Mouse (Mus musculus) thymus, postnatal 25 days (tissue): ENCODE results near the gene Eif4enif1.
"Not testable (repeated sequence)": the region's sequence is repeated elsewhere in the genome, so short reads cannot be mapped to it uniquely, and the experiment has no call there.

ENCODE experiments used
- DNase-seq: peaks from one replicate; pipeline ENCODE4 v3.0.0; 2022

The Eif4enif1 gene

GRCm38 (mm10) chr11:3202231-3202701 lies at the start of gene Eif4enif1:
TSS of gene Eif4enif1 (plus strand) at chr11:3202392.
- DNase-seq: peak; percentile 90

DNA sequence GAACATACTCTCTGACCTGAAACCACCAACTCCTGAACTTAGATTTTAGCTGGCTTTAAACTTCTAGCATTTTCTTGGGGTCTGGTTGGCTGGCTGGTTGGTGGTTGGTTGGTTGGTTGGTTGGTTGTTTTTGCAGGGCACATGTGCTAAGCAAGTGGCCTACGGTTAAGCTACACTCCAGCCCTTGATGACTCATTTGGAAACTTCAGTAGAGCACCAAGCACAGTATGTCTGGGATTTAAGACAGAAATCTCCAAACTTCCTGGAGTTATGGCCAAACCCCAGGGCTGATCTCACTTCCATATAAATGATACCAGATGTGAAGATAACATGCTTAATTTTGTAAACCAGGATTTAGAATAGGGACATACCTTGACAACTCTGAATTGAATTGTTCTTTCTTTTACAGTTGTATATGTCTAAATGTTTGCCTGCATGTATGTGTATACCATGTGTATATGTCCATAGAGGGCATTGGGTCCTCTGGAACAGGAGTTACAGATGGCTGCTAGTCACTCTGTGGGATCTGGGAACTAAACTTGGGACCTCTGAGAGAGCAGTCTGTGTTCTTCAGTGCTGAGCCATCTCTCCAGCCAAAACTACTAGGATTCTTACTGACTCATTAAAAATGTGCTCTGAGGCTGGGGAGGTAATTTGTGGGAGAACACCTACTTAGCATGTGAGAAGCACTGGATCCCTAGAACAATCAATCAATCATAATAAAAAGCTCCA lies 48.4 kb upstream of the Eif4enif1 start:
- peak; percentile 55 for DNase-seq

- DNase-seq: not testable (repeated sequence)
Observed at GRCm38 (mm10) chr11:3156991-3157390, 45.2 kb upstream of the Eif4enif1 start.

- DNase-seq: not testable (repeated sequence)
Observed at GRCm38 (mm10) chr11:3157996-3158395, 44.2 kb upstream of the Eif4enif1 start.

GRCm38 (mm10) chr11:3158800-3159199 lies 43.4 kb upstream of the Eif4enif1 start:
- DNase-seq: not testable (repeated sequence)

DNA sequence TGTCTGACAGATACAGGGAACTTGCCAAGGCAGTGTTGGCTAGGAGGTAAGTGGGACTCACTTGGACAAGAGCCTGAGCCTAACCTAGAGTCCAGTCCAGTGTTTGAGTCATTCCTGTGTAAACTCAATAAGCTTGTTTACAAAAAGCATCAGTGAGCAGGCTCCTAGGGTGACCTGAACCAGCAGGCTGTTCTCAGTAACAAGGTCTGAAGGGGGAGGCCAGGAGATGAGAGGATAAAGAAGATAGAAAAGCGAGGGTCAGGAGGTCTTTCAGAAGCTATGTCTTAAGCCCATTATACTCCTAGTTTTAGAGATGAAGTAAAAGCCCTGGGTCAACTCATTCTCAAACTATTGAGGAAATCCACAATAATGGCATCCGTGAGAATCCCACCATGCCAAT lies 40.8 kb upstream of the Eif4enif1 start:
- DNase-seq: peak; percentile 54

DNA sequence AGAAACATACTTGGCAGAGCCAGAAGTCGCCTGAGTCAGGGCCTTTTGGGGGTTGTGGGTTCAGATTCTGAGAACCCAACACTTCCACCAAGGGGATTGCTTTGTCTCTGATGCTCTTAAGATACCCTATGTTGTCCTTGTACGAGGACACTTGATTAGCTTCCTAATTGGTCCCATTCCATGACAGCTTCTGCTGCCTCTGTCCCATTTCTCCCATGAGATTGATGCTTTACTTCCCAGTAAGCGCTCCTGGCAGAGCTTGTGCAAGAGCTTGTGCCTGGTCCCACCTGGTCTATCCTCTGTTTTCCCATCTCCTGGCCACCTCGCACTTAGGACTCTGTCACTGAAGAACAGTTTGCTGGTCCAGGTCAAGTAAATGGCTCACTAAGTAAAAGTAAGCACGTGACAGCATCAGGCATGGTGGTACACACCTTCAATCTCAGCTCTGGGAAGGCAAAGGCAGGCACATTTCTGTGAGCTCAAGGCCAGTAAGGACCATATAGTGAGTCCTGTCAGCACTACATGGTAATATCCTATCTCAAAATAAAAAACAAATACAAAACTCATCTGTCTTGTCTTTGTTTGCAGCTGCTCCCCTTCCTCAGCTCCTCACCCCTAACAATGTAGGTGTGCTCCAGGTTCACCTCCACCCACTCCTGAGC lies 39.8 kb upstream of the Eif4enif1 start:
- DNase-seq: peak; percentile 49

- DNase-seq: peak; percentile 23
Observed at GRCm38 (mm10) chr11:3163122-3163521, 39.1 kb upstream of the Eif4enif1 start.

DNA sequence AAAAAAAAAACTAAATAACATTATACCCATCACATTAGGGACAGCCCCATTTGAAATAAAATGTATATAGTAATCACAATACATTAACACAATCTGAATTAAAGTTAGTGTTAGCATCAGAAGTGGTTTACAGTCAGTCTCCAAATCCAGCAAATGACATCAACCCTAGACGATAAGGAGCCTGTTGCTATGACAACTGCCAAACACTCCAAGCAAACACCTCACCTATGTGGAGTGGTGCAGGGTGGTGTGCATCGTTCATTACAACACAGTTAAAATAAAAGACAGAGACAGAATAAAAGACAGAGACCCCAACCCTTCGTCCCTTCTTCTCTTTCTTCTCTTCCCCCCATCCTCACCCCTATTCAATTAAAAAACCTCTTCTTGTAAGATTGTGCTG lies 38.5 kb upstream of the Eif4enif1 start:
- DNase-seq: not testable (repeated sequence)

DNA sequence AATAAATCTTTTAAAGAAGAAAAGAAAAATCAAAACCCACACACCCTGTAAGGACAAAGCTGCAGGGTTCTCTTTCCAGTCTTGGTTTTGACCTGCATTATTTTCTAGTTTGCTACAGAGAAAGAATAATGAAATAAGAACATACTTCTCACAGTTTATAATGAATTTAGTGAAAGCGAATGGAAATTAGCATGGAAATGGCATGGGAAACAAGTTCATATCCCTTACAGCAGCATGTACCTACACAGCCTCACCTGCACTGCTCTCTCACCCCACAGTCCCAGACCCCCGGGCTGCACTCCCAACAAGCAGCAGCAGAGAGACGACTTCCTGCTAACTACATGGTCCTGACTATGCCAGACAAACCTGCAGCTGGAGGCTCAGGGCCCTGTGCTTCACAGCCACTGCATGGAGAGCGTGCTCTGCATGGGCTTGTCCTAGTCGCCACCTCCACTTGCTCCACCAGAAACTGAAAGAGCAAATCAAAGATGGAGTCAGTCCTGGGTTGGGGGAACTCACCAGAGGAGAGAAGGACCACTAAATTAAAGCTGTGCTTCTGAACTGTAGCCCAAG lies 36.9 kb upstream of the Eif4enif1 start:
- not testable (repeated sequence) for DNase-seq

DNA sequence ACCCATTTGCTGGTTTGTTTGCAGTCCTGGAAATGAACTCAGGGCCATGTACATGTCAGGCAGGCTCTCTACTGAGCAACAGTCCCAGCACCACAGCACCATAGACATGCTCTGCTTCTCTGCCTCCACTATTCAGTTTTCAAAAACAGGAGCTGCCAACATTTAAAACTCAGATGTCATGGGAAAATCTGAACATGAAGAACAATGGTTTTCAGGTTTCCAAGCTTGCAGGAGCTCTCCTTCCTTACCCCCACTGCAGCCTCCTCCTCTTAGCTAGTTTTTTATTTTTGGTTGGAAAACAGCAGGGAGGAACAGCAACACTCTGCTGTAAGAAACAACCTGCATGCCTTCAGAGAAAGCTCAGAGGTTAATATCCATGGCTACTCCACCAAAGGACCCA lies 35.9 kb upstream of the Eif4enif1 start:
- DNase-seq: not testable (repeated sequence)

DNA sequence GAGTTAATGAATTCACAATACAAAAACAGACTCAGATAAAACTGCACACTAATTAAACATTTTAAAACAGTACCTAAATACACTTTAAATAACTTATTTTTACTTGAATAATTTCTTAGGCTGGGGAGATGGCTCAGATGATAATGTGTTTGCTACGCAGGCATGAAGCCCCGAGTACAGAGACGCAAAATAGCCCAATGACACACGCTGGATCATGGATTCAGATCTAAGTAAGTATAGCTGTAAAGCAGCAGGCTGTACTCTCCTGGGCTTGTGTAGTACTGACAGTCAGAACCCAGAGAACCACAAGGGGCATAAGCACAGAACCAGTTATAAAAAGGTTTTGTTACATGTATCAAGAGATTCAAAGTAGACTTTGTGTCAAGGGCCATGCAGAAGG lies 35.1 kb upstream of the Eif4enif1 start:
- not testable (repeated sequence) for DNase-seq

DNA sequence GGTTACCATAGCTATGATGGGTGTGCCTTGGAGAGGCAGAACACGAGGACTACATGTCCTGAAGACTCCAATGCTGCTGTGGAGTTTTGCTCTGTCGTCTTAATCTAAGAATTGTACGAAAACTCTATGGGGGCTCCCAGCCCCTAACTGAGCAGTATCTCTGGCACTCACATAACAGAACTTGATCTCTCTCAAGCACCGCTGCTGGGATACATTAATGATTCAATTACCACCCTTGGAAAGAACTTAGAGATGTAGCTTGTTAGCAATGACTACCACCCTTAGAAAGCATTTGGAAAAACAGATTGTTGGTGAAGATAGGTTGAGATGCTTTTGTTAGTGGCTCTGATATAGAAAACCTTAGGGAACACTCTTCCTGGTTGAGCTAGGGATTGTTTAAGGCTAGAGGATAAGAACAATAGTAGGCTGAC lies 34.6 kb upstream of the Eif4enif1 start:
- peak; percentile 27 for DNase-seq

- peak; percentile 35 for DNase-seq
Observed at GRCm38 (mm10) chr11:3169042-3169441, 33.1 kb upstream of the Eif4enif1 start.

GRCm38 (mm10) chr11:3171931-3172330 lies 30.3 kb upstream of the Eif4enif1 start:
- DNase-seq: peak; percentile 42

GRCm38 (mm10) chr11:3172526-3172925 lies 29.7 kb upstream of the Eif4enif1 start:
- DNase-seq: not testable (repeated sequence)

DNA sequence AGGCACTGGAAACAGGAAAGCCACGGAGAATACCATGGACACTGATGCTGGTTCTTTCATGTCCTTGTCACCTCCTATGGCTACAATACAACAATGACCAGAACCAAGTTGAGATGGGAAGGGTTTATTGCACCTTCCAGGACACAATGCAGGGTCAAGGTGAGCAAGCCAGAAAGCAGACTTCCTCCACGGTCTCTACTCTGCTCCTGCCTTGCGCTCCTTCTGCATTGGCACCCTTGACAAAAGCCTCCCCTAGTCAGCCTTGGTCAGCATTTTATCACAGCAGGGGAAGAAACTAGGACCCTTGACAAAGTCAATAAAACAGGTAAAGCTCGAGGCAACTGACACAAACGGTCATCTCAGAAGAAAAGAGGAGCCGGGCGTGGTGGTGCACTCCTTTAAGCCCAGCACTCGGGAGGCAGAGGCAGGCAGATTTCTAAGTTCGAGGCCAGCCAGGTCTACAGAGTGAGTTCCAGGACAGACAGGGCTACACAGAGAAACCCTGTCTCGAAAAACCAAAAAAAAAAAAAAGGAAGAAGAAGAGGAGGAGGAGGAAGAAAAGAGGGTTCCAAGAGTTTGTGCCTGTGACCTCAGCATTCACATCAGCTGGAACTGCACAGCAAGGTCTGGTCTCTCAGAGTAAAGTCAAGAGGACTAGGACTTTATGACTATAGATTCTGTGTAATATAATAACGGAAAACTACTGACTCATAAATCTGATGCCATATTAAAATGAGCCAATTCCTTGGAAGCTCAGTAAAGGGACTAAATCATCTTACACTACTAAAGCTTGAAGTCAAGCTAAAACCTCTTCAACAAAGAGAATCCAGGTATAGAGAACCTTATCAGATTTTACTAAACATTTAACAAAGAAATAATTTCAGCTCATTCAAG lies 28.5 kb upstream of the Eif4enif1 start:
- peak; percentile 49 for DNase-seq

GRCm38 (mm10) chr11:3178968-3179725 lies 23.0 kb upstream of the Eif4enif1 start:
- DNase-seq: not testable (repeated sequence)

GRCm38 (mm10) chr11:3179726-3180092 lies 22.5 kb upstream of the Eif4enif1 start:
- not testable (repeated sequence) for DNase-seq

- not testable (repeated sequence) for DNase-seq
Observed at GRCm38 (mm10) chr11:3180510-3181160, 21.6 kb upstream of the Eif4enif1 start.

- peak; percentile 67 for DNase-seq
Observed at GRCm38 (mm10) chr11:3181250-3181649, 20.9 kb upstream of the Eif4enif1 start.
